Mouse (Mus musculus): ENCODE results near the gene Pacrg. TPM values are rescaled to one million over a fixed set of nuclear protein-coding genes. Genes with fewer than 3 reads are reported as not detected.

Pacrg gene
- polyA plus RNA-seq, 1 experiment from 2014 or later = 1.3 TPM

- no peaks in the 10 kb centered on the region for H3K36me3 ChIP-seq (ENCODE audit: control insufficient read depth, insufficient read depth, low read length)
- no peak overlapping the region for H3K27ac ChIP-seq (ENCODE audit: low read depth, low read length)
- peaks cover 40% of the 10 kb centered on the region for H3K4me1 ChIP-seq (ENCODE audit: control insufficient read depth, insufficient read depth, low read length)
- H3K4me3 ChIP-seq (ENCODE audit: low read depth, low read length) = no peak overlapping the region
- 71% methylated on average over 3 of the region's 3 CpGs for WGBS (ENCODE audit: insufficient replicate concordance)
- no peaks in the 10 kb centered on the region for H3K9me3 ChIP-seq (replicated peaks; ENCODE audit: control insufficient read depth, low read length)
- no peak overlapping the region for H3K4me2 ChIP-seq
- H3K27me3 ChIP-seq (ENCODE audit: control insufficient read depth, insufficient read depth, low read length) = no peaks in the 10 kb centered on the region
- no peak overlapping the region for H3K9ac ChIP-seq (ENCODE audit: low read depth, low read length)
- ATAC-seq (replicated peaks; ENCODE audit: insufficient number of reproducible peaks, low FRiP score, low TSS enrichment) = no peak
Measured at GRCm38 (mm10) chr17:10401529-10401928, 438.6 kb downstream of the Pacrg start.

GRCm38 (mm10) chr17:10399706-10400105 is 440.4 kb downstream of the Pacrg start:
- H3K9ac ChIP-seq (ENCODE audit: low read depth, low read length) = no peak overlapping the region
- 52% methylated on average over 10 of the region's 10 CpGs for WGBS (ENCODE audit: insufficient replicate concordance)
- H3K27ac ChIP-seq (ENCODE audit: low read depth, low read length) = peak overlapping the region; percentile 42; the same call in 1 of the 2 replicates
- peaks cover 44% of the 10 kb centered on the region for H3K4me1 ChIP-seq (ENCODE audit: control insufficient read depth, insufficient read depth, low read length)
- no peak for ATAC-seq (replicated peaks; ENCODE audit: insufficient number of reproducible peaks, low FRiP score, low TSS enrichment)
- H3K36me3 ChIP-seq (ENCODE audit: control insufficient read depth, insufficient read depth, low read length) = no peaks in the 10 kb centered on the region
- no peak overlapping the region for H3K4me3 ChIP-seq (ENCODE audit: low read depth, low read length)
- no peaks in the 10 kb centered on the region for H3K27me3 ChIP-seq (ENCODE audit: control insufficient read depth, insufficient read depth, low read length)
- H3K9me3 ChIP-seq (replicated peaks; ENCODE audit: control insufficient read depth, low read length) = no peaks in the 10 kb centered on the region
- no peak overlapping the region for H3K4me2 ChIP-seq

- H3K4me1 ChIP-seq (ENCODE audit: control insufficient read depth, insufficient read depth, low read length) = peaks cover 47% of the 10 kb centered on the region
Measured at GRCm38 (mm10) chr17:10398871-10399270, 441.2 kb downstream of the Pacrg start.

GRCm38 (mm10) chr17:10397924-10398627 is 442.0 kb downstream of the Pacrg start:
- H3K4me2 ChIP-seq = no peak overlapping the region
- no peak for ATAC-seq (replicated peaks; ENCODE audit: insufficient number of reproducible peaks, low FRiP score, low TSS enrichment)
- peak overlapping the region; percentile 24; the same call in 1 of the 2 replicates for H3K27ac ChIP-seq (ENCODE audit: low read depth, low read length)
- no peak overlapping the region for H3K4me3 ChIP-seq (ENCODE audit: low read depth, low read length)
- no peak overlapping the region for H3K9ac ChIP-seq (ENCODE audit: low read depth, low read length)
- 68% methylated on average over 10 of the region's 10 CpGs for WGBS (ENCODE audit: insufficient replicate concordance)
- no peaks in the 10 kb centered on the region for H3K36me3 ChIP-seq (ENCODE audit: control insufficient read depth, insufficient read depth, low read length)
- peaks cover 53% of the 10 kb centered on the region for H3K4me1 ChIP-seq (ENCODE audit: control insufficient read depth, insufficient read depth, low read length)
- no peaks in the 10 kb centered on the region for H3K27me3 ChIP-seq (ENCODE audit: control insufficient read depth, insufficient read depth, low read length)
- H3K9me3 ChIP-seq (replicated peaks; ENCODE audit: control insufficient read depth, low read length) = no peaks in the 10 kb centered on the region

More at GRCm38 (mm10) chr17:10398871-10399270, 441.2 kb downstream of the Pacrg start:
- 83% methylated on average over 5 of the region's 5 CpGs for WGBS (ENCODE audit: insufficient replicate concordance)
- H3K4me2 ChIP-seq = no peak overlapping the region
- H3K9ac ChIP-seq (ENCODE audit: low read depth, low read length) = no peak overlapping the region
- H3K4me3 ChIP-seq (ENCODE audit: low read depth, low read length) = no peak overlapping the region
- no peak overlapping the region for H3K27ac ChIP-seq (ENCODE audit: low read depth, low read length)
- no peaks in the 10 kb centered on the region for H3K36me3 ChIP-seq (ENCODE audit: control insufficient read depth, insufficient read depth, low read length)
- no peaks in the 10 kb centered on the region for H3K9me3 ChIP-seq (replicated peaks; ENCODE audit: control insufficient read depth, low read length)
- no peak for ATAC-seq (replicated peaks; ENCODE audit: insufficient number of reproducible peaks, low FRiP score, low TSS enrichment)
- no peaks in the 10 kb centered on the region for H3K27me3 ChIP-seq (ENCODE audit: control insufficient read depth, insufficient read depth, low read length)

- peak overlapping the region; percentile 70 for H3K27ac ChIP-seq (ENCODE audit: low read depth, low read length)
- H3K36me3 ChIP-seq (ENCODE audit: control insufficient read depth, insufficient read depth, low read length) = no peaks in the 10 kb centered on the region
- ATAC-seq (replicated peaks; ENCODE audit: insufficient number of reproducible peaks, low FRiP score, low TSS enrichment) = no peak
- H3K27me3 ChIP-seq (ENCODE audit: control insufficient read depth, insufficient read depth, low read length) = no peaks in the 10 kb centered on the region
- H3K9ac ChIP-seq (ENCODE audit: low read depth, low read length) = peak overlapping the region; percentile 46; the same call in 1 of the 2 replicates
- 39% methylated on average over 11 of the region's 11 CpGs for WGBS (ENCODE audit: insufficient replicate concordance)
- H3K4me3 ChIP-seq (ENCODE audit: low read depth, low read length) = no peak overlapping the region
- peaks cover 53% of the 10 kb centered on the region for H3K4me1 ChIP-seq (ENCODE audit: control insufficient read depth, insufficient read depth, low read length)
- 0 out of 2 replicates have a peak overlapping the region, but pooled peaks have one; percentile 16 for H3K4me2 ChIP-seq
- no peaks in the 10 kb centered on the region for H3K9me3 ChIP-seq (replicated peaks; ENCODE audit: control insufficient read depth, low read length)
Measured at GRCm38 (mm10) chr17:10397336-10397735, 442.8 kb downstream of the Pacrg start.

- H3K36me3 ChIP-seq (ENCODE audit: control insufficient read depth, insufficient read depth, low read length) = no peaks in the 10 kb centered on the region
- WGBS (ENCODE audit: insufficient replicate concordance) = 61% methylated on average over 6 of the region's 6 CpGs
- peak overlapping the region; percentile 46; the same call in 1 of the 2 replicates for H3K9ac ChIP-seq (ENCODE audit: low read depth, low read length)
- H3K4me2 ChIP-seq = 0 out of 2 replicates have a peak overlapping the region, but pooled peaks have one; percentile 16
- H3K9me3 ChIP-seq (replicated peaks; ENCODE audit: control insufficient read depth, low read length) = no peaks in the 10 kb centered on the region
- ATAC-seq (replicated peaks; ENCODE audit: insufficient number of reproducible peaks, low FRiP score, low TSS enrichment) = 0 out of 2 replicates have a peak, but pooled peaks have one; percentile 4
- peaks cover 53% of the 10 kb centered on the region for H3K4me1 ChIP-seq (ENCODE audit: control insufficient read depth, insufficient read depth, low read length)
- H3K27ac ChIP-seq (ENCODE audit: low read depth, low read length) = peak overlapping the region; percentile 70
- H3K27me3 ChIP-seq (ENCODE audit: control insufficient read depth, insufficient read depth, low read length) = no peaks in the 10 kb centered on the region
- H3K4me3 ChIP-seq (ENCODE audit: low read depth, low read length) = no peak overlapping the region
Measured at GRCm38 (mm10) chr17:10396863-10397262, 443.2 kb downstream of the Pacrg start.

GRCm38 (mm10) chr17:10394855-10395254 is 445.3 kb downstream of the Pacrg start:
- H3K4me2 ChIP-seq = no peak overlapping the region
- WGBS (ENCODE audit: insufficient replicate concordance) = 77% methylated on average over 8 of the region's 8 CpGs
- H3K36me3 ChIP-seq (ENCODE audit: control insufficient read depth, insufficient read depth, low read length) = no peaks in the 10 kb centered on the region
- H3K9me3 ChIP-seq (replicated peaks; ENCODE audit: control insufficient read depth, low read length) = no peaks in the 10 kb centered on the region
- H3K4me3 ChIP-seq (ENCODE audit: low read depth, low read length) = no peak overlapping the region
- peaks cover 56% of the 10 kb centered on the region for H3K4me1 ChIP-seq (ENCODE audit: control insufficient read depth, insufficient read depth, low read length)
- H3K9ac ChIP-seq (ENCODE audit: low read depth, low read length) = no peak overlapping the region
- H3K27me3 ChIP-seq (ENCODE audit: control insufficient read depth, insufficient read depth, low read length) = no peaks in the 10 kb centered on the region
- ATAC-seq (replicated peaks; ENCODE audit: insufficient number of reproducible peaks, low FRiP score, low TSS enrichment) = no peak
- H3K27ac ChIP-seq (ENCODE audit: low read depth, low read length) = no peak overlapping the region

GRCm38 (mm10) chr17:10393766-10394165 is 446.3 kb downstream of the Pacrg start:
- H3K36me3 ChIP-seq (ENCODE audit: control insufficient read depth, insufficient read depth, low read length) = no peaks in the 10 kb centered on the region

More at GRCm38 (mm10) chr17:10393766-10394165, 446.3 kb downstream of the Pacrg start:
- Histone ChIP-seq H3K27ac (ENCODE audit: low read depth, low read length) (peak overlapping the region; percentile 46; the same call in 1 of the 2 replicates), H3K4me1 (ENCODE audit: control insufficient read depth, insufficient read depth, low read length) (peaks cover 60% of the 10 kb centered on the region), H3K9me3 (replicated peaks; ENCODE audit: control insufficient read depth, low read length) (no peaks in the 10 kb centered on the region), H3K4me2 (no peak overlapping the region), H3K9ac (ENCODE audit: low read depth, low read length) (peak overlapping the region; percentile 36; the same call in 1 of the 2 replicates), H3K4me3 (ENCODE audit: low read depth, low read length) (no peak overlapping the region), H3K27me3 (ENCODE audit: control insufficient read depth, insufficient read depth, low read length) (no peaks in the 10 kb centered on the region)
- WGBS (ENCODE audit: insufficient replicate concordance) = 71% methylated on average over 4 of the region's 4 CpGs
- no peak for ATAC-seq (replicated peaks; ENCODE audit: insufficient number of reproducible peaks, low FRiP score, low TSS enrichment)
